Mouse (Mus musculus) megakaryocyte, embryonic 14.5 days (primary cell): ENCODE results near the gene Chst1. TPM values are rescaled to one million over a fixed set of nuclear protein-coding genes. Genes with fewer than 3 reads are reported as not detected.

Experiments
- H3K27me3 ChIP-seq: replicated peaks from 2 replicates; pipeline ENCODE3; 2012; ENCODE audit warnings: inconsistent platforms
- H3K36me3 ChIP-seq: replicated peaks from 2 replicates; pipeline ENCODE3; 2012; ENCODE audit warnings: low read length, inconsistent platforms, mixed read lengths
- H3K4me1 ChIP-seq: 2 replicates; pipeline ENCODE4 v1.6.1; 2012; ENCODE audit warnings: inconsistent platforms
- H3K4me3 ChIP-seq: replicated peaks from 2 replicates; pipeline ENCODE3; 2012; ENCODE audit warnings: moderate library complexity, mild to moderate bottlenecking, inconsistent platforms
- H3K9me3 ChIP-seq: 2 replicates; pipeline ENCODE4 v1.6.1; 2012; ENCODE audit warnings: inconsistent platforms
- FLI1 ChIP-seq: IDR thresholded peaks from 2 replicates; pipeline ENCODE4 v1.6.1; 2012; ENCODE audit warnings: low read length, inconsistent platforms, mixed read lengths
- GATA1 ChIP-seq: IDR thresholded peaks from 3 replicates; pipeline ENCODE4 v1.6.1; 2012; ENCODE audit warnings: mixed read lengths, low read length, inconsistent platforms, borderline replicate concordance
- polyA plus RNA-seq: library from polyadenylated mRNA; stranded (reverse); fragments of >175 nt; gene quantifications from 2 replicates; pipeline ENCODE4 v1.2.3, GENCODE M21; 2012; ENCODE audit warnings: low replicate concordance; ENCODE audit not compliant: insufficient read depth

The Chst1 gene
- polyA plus RNA-seq: 0.45 TPM in 1 of 2 replicates, not detected in the other

DNA sequence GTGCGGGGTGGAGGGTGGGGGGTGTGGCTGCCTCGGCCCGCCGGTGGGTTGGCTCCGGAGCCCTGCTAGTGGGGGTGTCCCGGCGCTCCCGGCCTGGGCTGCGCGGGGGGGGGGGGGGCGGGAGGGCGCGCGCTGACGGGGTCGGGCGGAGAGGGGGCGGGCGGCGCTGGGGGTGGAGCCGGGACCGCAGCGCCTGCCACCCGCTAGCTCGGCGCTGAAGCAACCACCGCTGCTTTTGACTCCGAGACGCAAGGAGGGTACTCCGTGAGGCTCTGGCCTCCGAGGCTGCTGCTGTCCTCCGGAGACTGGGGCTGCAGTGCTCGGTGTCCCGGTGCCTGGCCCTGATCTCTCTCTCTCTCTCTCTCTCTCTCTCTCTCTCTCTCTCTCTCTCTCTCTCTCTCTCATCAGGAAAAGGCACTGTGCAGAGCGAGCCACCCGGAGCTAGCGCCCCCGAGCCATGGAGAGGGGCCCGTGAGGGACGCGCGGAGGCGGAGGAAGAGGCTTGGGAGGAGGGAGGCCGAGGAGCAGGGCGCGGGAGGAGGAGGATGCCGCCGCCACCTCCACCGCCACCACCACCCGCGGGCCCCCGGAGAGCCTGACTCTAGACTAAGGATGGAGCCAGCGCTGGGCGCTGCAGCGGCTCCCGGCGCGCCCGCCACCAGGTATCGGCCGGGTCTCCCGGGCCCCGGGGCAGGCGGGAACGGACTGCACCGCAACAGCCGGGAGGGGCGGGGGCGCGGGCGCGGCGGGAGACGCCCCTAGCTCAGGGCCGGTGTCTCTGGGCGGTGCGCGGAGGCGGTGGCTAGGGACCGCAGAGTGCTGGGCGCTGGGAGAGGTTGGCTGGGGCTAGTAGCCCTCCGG lies at the start of gene Chst1:
TSS of gene Chst1 (plus strand) at position 221 of the 861 bp plus-strand sequence.
- peak within 1 kb of the TSS; percentile 87 for H3K4me3 ChIP-seq
- TF ChIP-seq GATA1 (no peak), FLI1 (no peak)
- H3K9me3 ChIP-seq: no peaks in the 10 kb centered on the region
- peaks cover 91% of the 10 kb centered on the region for H3K27me3 ChIP-seq
- no peaks in the 10 kb centered on the region for H3K36me3 ChIP-seq
- H3K4me1 ChIP-seq: peaks cover 19% of the 10 kb centered on the region

GRCm38 (mm10) chr2:92550051-92550450 lies 49.5 kb upstream of the Chst1 start:
- no peak overlapping the region for H3K4me3 ChIP-seq
- H3K27me3 ChIP-seq: peaks cover 19% of the 10 kb centered on the region
- TF ChIP-seq GATA1 (no peak), FLI1 (no peak)
- peaks cover 54% of the 10 kb centered on the region for H3K4me1 ChIP-seq
- peaks cover 5% of the 10 kb centered on the region for H3K9me3 ChIP-seq
- no peaks in the 10 kb centered on the region for H3K36me3 ChIP-seq

DNA sequence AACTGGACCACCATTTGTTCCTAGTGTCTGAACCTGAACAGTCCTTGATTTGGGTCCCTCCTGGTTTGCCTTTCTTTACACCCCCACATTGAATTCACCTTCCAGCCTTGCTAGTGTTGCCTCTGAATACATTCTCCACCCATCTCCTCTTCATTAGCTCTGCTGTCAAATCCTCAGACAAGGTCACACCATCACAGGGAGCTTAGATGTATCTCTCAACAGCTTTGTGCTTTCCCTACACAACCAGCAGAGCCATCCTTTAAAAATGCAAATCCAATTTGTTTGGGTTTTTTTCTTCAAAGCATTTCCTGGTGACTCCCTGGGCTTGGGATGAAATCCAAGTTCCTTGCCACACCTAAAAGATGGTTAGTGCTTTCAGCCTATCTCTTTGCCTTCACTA lies 45.0 kb upstream of the Chst1 start:
- TF ChIP-seq FLI1 (no peak), GATA1 (no peak)
- H3K9me3 ChIP-seq: peaks cover 5% of the 10 kb centered on the region
- H3K27me3 ChIP-seq: peaks cover 33% of the 10 kb centered on the region
- H3K36me3 ChIP-seq: no peaks in the 10 kb centered on the region
- H3K4me1 ChIP-seq: peaks cover 23% of the 10 kb centered on the region
- H3K4me3 ChIP-seq: no peak overlapping the region

- Histone ChIP-seq H3K27me3 (peaks cover 32% of the 10 kb centered on the region), H3K4me3 (no peak overlapping the region), H3K9me3 (peaks cover 26% of the 10 kb centered on the region), H3K4me1 (no peaks in the 10 kb centered on the region), H3K36me3 (no peaks in the 10 kb centered on the region)
- TF ChIP-seq FLI1 (no peak), GATA1 (no peak)
Observed at GRCm38 (mm10) chr2:92562930-92563329, 36.6 kb upstream of the Chst1 start.

- peaks cover 61% of the 10 kb centered on the region for H3K27me3 ChIP-seq
Observed at GRCm38 (mm10) chr2:92570623-92571022, 28.9 kb upstream of the Chst1 start.

DNA sequence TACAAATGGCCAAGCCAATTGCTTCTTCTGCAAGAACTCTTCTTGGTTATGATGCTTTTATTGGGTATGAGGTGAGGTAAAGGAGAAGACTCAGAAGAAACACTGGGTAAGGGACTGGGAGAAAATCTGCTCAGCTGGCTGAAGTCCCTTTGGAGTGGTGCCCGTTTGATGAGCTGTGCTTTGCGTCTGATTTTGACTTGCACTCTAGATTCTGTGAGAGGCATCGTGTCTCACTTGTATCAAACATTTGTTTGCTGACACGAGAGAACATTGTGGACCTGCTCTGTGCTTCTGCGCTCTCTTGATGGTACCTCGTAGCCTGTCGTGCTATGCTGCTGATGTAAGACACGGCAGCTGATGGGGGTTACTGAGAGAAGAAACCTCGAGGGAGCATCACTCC lies 21.7 kb upstream of the Chst1 start:
- Histone ChIP-seq H3K27me3 (peaks cover 59% of the 10 kb centered on the region), H3K4me1 (no peaks in the 10 kb centered on the region)

More at GRCm38 (mm10) chr2:92570623-92571022, 28.9 kb upstream of the Chst1 start:
- no peaks in the 10 kb centered on the region for H3K36me3 ChIP-seq
- peaks cover 8% of the 10 kb centered on the region for H3K9me3 ChIP-seq
- TF ChIP-seq FLI1 (no peak), GATA1 (no peak)
- peaks cover 16% of the 10 kb centered on the region for H3K4me1 ChIP-seq
- H3K4me3 ChIP-seq: peak overlapping the region; percentile 16

DNA sequence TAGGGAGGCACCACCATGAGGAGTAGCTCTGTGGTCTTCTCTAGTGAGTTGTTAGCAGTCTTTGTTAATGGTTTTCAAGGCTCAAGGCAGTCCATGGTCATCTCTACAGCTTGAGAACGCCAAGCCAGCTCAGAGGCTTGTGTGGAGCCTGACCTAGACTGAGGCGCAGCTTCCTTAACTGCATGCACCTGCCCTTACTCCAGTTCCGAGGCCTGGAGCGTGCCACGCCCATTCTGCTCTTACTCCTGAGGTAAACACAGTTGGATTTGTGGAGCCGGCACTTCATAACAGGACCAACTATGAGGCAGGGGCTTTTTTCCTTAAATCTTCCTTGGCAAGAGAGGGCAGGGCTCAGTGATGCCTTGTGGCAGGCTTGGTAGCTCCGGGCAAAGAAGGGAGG lies 18.2 kb upstream of the Chst1 start:
- Histone ChIP-seq H3K4me3 (no peak overlapping the region), H3K4me1 (no peaks in the 10 kb centered on the region), H3K27me3 (peaks cover 56% of the 10 kb centered on the region), H3K9me3 (no peaks in the 10 kb centered on the region), H3K36me3 (no peaks in the 10 kb centered on the region)
- TF ChIP-seq FLI1: no peak
- TF ChIP-seq GATA1: no peak

More for the DNA sequence above, 21.7 kb upstream of the Chst1 start:
- TF ChIP-seq FLI1: no peak
- TF ChIP-seq GATA1: no peak
- H3K36me3 ChIP-seq: no peaks in the 10 kb centered on the region
- no peaks in the 10 kb centered on the region for H3K9me3 ChIP-seq
- H3K4me3 ChIP-seq: no peak overlapping the region

DNA sequence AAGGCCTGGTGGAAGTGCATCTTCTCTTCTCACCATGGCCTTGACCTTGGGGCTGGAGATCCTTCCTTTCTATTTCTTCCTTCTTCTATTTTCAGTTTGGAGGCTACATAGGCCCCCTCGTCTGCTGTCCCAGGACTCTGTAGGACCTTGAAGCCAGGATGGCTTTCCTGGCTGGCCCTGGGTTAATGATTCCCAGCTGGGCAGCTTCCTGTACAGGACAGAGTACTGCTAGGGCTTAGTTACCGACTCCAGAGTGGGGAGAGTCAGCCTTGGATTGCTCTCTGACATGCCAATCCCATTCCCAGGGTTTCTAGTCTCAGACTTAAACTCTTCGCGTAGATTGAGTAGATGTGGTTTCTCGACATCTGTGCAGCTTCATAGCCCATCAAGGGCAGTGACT lies 16.9 kb upstream of the Chst1 start:
- peaks cover 58% of the 10 kb centered on the region for H3K27me3 ChIP-seq
- no peaks in the 10 kb centered on the region for H3K36me3 ChIP-seq
- H3K4me1 ChIP-seq: no peaks in the 10 kb centered on the region
- TF ChIP-seq GATA1 (no peak), FLI1 (no peak)
- H3K4me3 ChIP-seq: no peak overlapping the region
- H3K9me3 ChIP-seq: peaks cover 9% of the 10 kb centered on the region

- Histone ChIP-seq H3K4me1 (no peaks in the 10 kb centered on the region), H3K9me3 (peaks cover 9% of the 10 kb centered on the region), H3K27me3 (peaks cover 71% of the 10 kb centered on the region), H3K36me3 (no peaks in the 10 kb centered on the region), H3K4me3 (no peak overlapping the region)
- TF ChIP-seq FLI1: no peak
- no peak for TF ChIP-seq GATA1
Observed at GRCm38 (mm10) chr2:92587806-92588205, 11.7 kb upstream of the Chst1 start.
